Mouse (Mus musculus): ENCODE data around the gene Tbx1.

Gene Tbx1

GRCm38 (mm10) chr16:18622916-18623750 lies 32.7 kb upstream of the Tbx1 start:
- DNase-seq (ENCODE audit: low read depth, low spot score): peak; percentile 19

GRCm38 (mm10) chr16:18622019-18622418 lies 31.5 kb upstream of the Tbx1 start, which contains the start of gene Gp1bb:
TSS of gene Gp1bb (minus strand) at chr16:18622403.
- DNase-seq (ENCODE audit: low read depth, low spot score): no peak

- no peak for DNase-seq (ENCODE audit: low read depth, low spot score)
These were observed 31.0 kb upstream of the Tbx1 start for GRCm38 (mm10) chr16:18621362-18622001.

- no peak for DNase-seq (ENCODE audit: low read depth, low spot score)
These were observed 30.3 kb upstream of the Tbx1 start for GRCm38 (mm10) chr16:18620601-18621361.

- DNase-seq (ENCODE audit: low read depth, low spot score): no peak
These were observed 29.7 kb upstream of the Tbx1 start for GRCm38 (mm10) chr16:18620201-18620600.

- no peak for DNase-seq (ENCODE audit: low read depth, low spot score)
These were observed 28.6 kb upstream of the Tbx1 start for GRCm38 (mm10) chr16:18619110-18619509.

GRCm38 (mm10) chr16:18618297-18618696 lies 27.8 kb upstream of the Tbx1 start:
- DNase-seq (ENCODE audit: low read depth, low spot score): no peak

- peak; percentile 91 for DNase-seq (ENCODE audit: low read depth, low spot score)
These were observed 27.0 kb upstream of the Tbx1 start for GRCm38 (mm10) chr16:18617370-18618065.

- no peak for DNase-seq (ENCODE audit: low read depth, low spot score)
These were observed 22.8 kb upstream of the Tbx1 start for GRCm38 (mm10) chr16:18613301-18613700.

- no peak for DNase-seq (ENCODE audit: low read depth, low spot score)
These were observed 21.3 kb upstream of the Tbx1 start for GRCm38 (mm10) chr16:18611752-18612151.

GRCm38 (mm10) chr16:18609099-18609498 lies 18.6 kb upstream of the Tbx1 start:
- no peak for DNase-seq (ENCODE audit: low read depth, low spot score)

- DNase-seq (ENCODE audit: low read depth, low spot score): no peak
These were observed 17.8 kb upstream of the Tbx1 start for GRCm38 (mm10) chr16:18608226-18608625.

GRCm38 (mm10) chr16:18605705-18606104 lies 15.2 kb upstream of the Tbx1 start:
- no peak for DNase-seq (ENCODE audit: low read depth, low spot score)

- DNase-seq (ENCODE audit: low read depth, low spot score): no peak
These were observed 13.8 kb upstream of the Tbx1 start for GRCm38 (mm10) chr16:18604267-18604701.

GRCm38 (mm10) chr16:18601447-18601846 lies 11.0 kb upstream of the Tbx1 start:
- DNase-seq (ENCODE audit: low read depth, low spot score): no peak

- DNase-seq (ENCODE audit: low read depth, low spot score): no peak
These were observed 7.5 kb upstream of the Tbx1 start for GRCm38 (mm10) chr16:18598006-18598405.

- DNase-seq (ENCODE audit: low read depth, low spot score): no peak
These were observed 5.8 kb upstream of the Tbx1 start for GRCm38 (mm10) chr16:18596255-18596654.

- DNase-seq (ENCODE audit: low read depth, low spot score): no peak
These were observed 3.5 kb upstream of the Tbx1 start for GRCm38 (mm10) chr16:18593930-18594329.

GRCm38 (mm10) chr16:18591047-18592018 lies 862 bp upstream of the Tbx1 start:
- DNase-seq (ENCODE audit: low read depth, low spot score): peak; percentile 52

- no peak for DNase-seq (ENCODE audit: low read depth, low spot score)
These were observed 1.3 kb downstream of the Tbx1 start for GRCm38 (mm10) chr16:18589080-18589621.

All from CD4-positive, CD25-positive, alpha-beta regulatory T cell, adult 2 months (primary cell).